Mouse (Mus musculus): Measurements from ENCODE around the gene Myh10. TPM values are rescaled to one million over a fixed set of nuclear protein-coding genes. Genes with fewer than 3 reads are reported as not detected.

The Myh10 gene
- 174 and 185 TPM in 2 replicates for polyA plus RNA-seq (2016; fragmentation: Nextera tagmentation; extraction: Ambion mirVana)

- H3K9ac ChIP-seq = peak within 1 kb of the TSS; percentile 97
- no peaks in the 10 kb centered on the region for H3K9me3 ChIP-seq
- ATAC-seq (ENCODE audit: low FRiP score) = peak; percentile 99
- H3K27me3 ChIP-seq = no peaks in the 10 kb centered on the region
- under 1% methylated on average over 51 of the region's 51 CpGs for WGBS
- H3K4me2 ChIP-seq = peak within 1 kb of the TSS; percentile 78
- H3K27ac ChIP-seq = peak within 1 kb of the TSS; percentile 99
- H3K4me3 ChIP-seq (replicated peaks) = peak within 1 kb of the TSS; percentile 77
- H3K4me1 ChIP-seq = peaks cover 18% of the 10 kb centered on the region
- H3K36me3 ChIP-seq (replicated peaks) = no peaks in the 10 kb centered on the region
These were observed at the start of gene Myh10 for GRCm38 (mm10) chr11:68691321-68692009. TSS of gene Myh10 (plus strand) at chr11:68691559.

DNA sequence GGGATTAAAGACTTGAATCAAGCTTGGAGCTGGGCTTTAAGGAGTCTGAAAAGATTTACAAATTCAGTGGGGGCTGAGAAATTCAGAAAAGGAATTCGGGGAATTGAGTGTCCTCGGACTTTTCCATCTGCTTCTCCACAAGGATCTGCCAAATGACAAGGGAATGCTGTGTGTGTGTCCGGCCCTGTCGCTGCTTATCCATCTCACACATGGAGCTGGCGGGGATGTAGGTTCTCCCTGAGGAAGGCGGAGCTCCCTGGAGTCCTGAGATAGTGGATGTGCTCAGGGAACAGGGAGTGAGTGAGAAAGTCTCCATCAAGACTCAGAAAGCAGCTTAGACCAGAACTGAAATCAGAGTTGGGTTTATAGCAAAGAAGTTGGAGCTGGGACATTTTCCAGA, 46.6 kb upstream of the Myh10 start:
- no peak for ATAC-seq (ENCODE audit: low FRiP score)
- 57% methylated on average over 6 of the region's 6 CpGs for WGBS
- H3K9ac ChIP-seq = no peak overlapping the region

DNA sequence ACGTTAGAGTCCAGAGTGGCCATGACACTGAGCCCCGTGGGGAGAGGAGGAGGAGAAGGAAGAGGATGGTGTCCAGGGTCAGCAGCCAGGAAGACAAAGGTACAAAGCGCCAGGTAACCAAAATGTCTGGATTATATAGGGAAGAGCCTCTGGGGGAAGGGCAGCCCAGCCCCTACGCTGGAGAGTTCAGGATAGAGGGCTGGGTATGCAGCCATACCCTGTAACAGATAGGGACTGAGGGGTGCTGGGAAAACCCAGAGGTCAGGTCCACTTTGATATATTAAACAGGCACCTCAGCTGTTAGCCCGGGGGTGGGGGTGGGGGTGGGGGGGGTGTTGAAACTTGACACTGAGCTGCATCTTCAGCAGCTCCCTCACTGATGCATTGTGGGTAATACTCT, 43.6 kb upstream of the Myh10 start:
- H3K27me3 ChIP-seq = no peaks in the 10 kb centered on the region
- H3K4me2 ChIP-seq = no peak overlapping the region
- H3K4me3 ChIP-seq (replicated peaks) = no peak overlapping the region
- H3K36me3 ChIP-seq (replicated peaks) = no peaks in the 10 kb centered on the region
- H3K27ac ChIP-seq = no peak overlapping the region
- no peak overlapping the region for H3K9ac ChIP-seq
- no peak for ATAC-seq (ENCODE audit: low FRiP score)
- H3K9me3 ChIP-seq = no peaks in the 10 kb centered on the region
- WGBS = 72% methylated on average over 5 of the region's 5 CpGs
- no peaks in the 10 kb centered on the region for H3K4me1 ChIP-seq

More for the DNA sequence above, 46.6 kb upstream of the Myh10 start:
- Histone ChIP-seq H3K4me3 (replicated peaks) (no peak overlapping the region), H3K4me1 (no peaks in the 10 kb centered on the region), H3K27me3 (no peaks in the 10 kb centered on the region), H3K27ac (no peak overlapping the region), H3K4me2 (no peak overlapping the region), H3K36me3 (replicated peaks) (no peaks in the 10 kb centered on the region), H3K9me3 (no peaks in the 10 kb centered on the region)

GRCm38 (mm10) chr11:68648385-68649148, 42.8 kb upstream of the Myh10 start:
- ATAC-seq (ENCODE audit: low FRiP score) = no peak
- H3K27ac ChIP-seq = no peak overlapping the region
- no peak overlapping the region for H3K4me3 ChIP-seq (replicated peaks)
- H3K9me3 ChIP-seq = no peaks in the 10 kb centered on the region
- WGBS = 83% methylated on average over 15 of the region's 16 CpGs
- no peaks in the 10 kb centered on the region for H3K27me3 ChIP-seq
- H3K4me1 ChIP-seq = no peaks in the 10 kb centered on the region
- H3K36me3 ChIP-seq (replicated peaks) = no peaks in the 10 kb centered on the region
- no peak overlapping the region for H3K4me2 ChIP-seq
- H3K9ac ChIP-seq = no peak overlapping the region

DNA sequence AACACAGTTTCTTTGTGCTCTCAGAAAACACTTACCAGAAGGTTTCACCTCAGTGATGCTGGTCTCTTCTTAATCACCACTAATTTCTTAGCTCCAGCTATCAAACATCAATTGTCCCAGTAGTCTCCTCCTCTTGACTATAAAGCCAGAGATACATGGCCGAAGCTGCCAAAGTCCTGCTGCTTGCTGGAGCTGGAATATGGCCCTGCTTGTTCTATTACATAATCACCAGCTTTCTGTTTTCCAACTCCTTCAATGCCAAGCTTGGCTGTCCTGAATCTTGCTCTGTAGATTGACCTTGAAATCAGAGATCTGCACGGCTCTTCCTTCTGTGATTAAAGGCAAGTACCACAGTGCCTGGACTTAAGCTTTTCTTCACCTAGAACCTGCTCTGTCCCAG, 39.8 kb upstream of the Myh10 start:
- WGBS = 89% methylated on average over 2 of the region's 2 CpGs
- H3K4me3 ChIP-seq (replicated peaks) = no peak overlapping the region

GRCm38 (mm10) chr11:68655524-68655923, 35.8 kb upstream of the Myh10 start:
- WGBS = 72% methylated on average over 1 of the region's 1 CpGs
- no peak overlapping the region for H3K27ac ChIP-seq
- H3K27me3 ChIP-seq = no peaks in the 10 kb centered on the region
- H3K9me3 ChIP-seq = no peaks in the 10 kb centered on the region
- H3K4me1 ChIP-seq = no peaks in the 10 kb centered on the region; the same call in 1 of the 2 replicates
- H3K9ac ChIP-seq = no peak overlapping the region
- no peak overlapping the region for H3K4me3 ChIP-seq (replicated peaks)
- no peaks in the 10 kb centered on the region for H3K36me3 ChIP-seq (replicated peaks)
- no peak for ATAC-seq (ENCODE audit: low FRiP score)
- no peak overlapping the region for H3K4me2 ChIP-seq

More for the DNA sequence above, 39.8 kb upstream of the Myh10 start:
- ATAC-seq (ENCODE audit: low FRiP score) = no peak
- H3K9ac ChIP-seq = no peak overlapping the region
- no peak overlapping the region for H3K4me2 ChIP-seq
- no peaks in the 10 kb centered on the region for H3K9me3 ChIP-seq
- no peaks in the 10 kb centered on the region for H3K27me3 ChIP-seq
- no peaks in the 10 kb centered on the region for H3K36me3 ChIP-seq (replicated peaks)
- H3K4me1 ChIP-seq = no peaks in the 10 kb centered on the region; the same call in 1 of the 2 replicates
- H3K27ac ChIP-seq = no peak overlapping the region

DNA sequence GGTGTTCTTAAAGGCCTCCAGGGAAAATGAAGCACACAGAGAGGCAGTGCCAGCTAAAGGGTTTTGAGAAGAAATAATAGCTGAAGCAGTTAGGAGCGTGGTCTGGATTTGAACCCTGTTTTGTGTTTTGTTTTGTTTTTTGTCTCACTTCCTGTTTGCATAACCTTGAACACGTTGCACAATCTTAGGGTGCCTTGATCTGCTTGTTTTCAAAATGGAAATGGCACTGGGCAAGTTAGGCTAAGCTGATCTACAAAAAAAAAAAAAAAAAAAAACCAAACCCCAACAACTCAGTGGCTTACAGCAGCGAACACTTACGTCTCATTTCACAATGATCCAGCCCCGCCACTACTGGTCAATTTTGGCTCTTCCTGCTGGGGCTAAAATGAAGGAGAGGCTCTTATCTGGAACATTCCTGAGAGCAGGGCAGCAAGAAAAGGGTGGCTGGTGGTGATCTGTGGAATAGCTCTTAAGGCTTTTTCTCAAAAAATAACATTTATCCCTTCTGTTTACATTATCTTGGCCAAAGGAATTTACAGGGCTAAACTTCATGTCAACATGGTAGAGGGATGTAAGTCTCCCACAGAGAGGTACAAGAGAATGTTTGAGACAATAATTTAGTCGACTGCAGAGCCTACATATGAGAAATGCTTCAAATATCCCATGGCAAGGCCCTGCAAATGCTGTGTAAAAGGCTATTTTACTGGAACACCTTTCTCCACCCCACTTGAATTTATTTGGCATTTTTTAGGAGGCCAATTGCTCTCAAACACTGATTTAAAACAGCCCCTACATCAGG, 34.3 kb upstream of the Myh10 start:
- ATAC-seq (ENCODE audit: low FRiP score) = no peak
- 53% methylated on average over 6 of the region's 6 CpGs for WGBS
- no peak overlapping the region for H3K4me2 ChIP-seq
- H3K4me3 ChIP-seq (replicated peaks) = no peak overlapping the region
- H3K9me3 ChIP-seq = no peaks in the 10 kb centered on the region
- no peak overlapping the region for H3K9ac ChIP-seq
- no peaks in the 10 kb centered on the region; the same call in 1 of the 2 replicates for H3K4me1 ChIP-seq
- no peaks in the 10 kb centered on the region for H3K27me3 ChIP-seq
- H3K27ac ChIP-seq = 0 out of 2 replicates have a peak overlapping the region, but pooled peaks have one; percentile 36
- no peaks in the 10 kb centered on the region for H3K36me3 ChIP-seq (replicated peaks)

GRCm38 (mm10) chr11:68657811-68658210, 33.5 kb upstream of the Myh10 start:
- ATAC-seq (ENCODE audit: low FRiP score) = no peak
- Histone ChIP-seq H3K27me3 (no peaks in the 10 kb centered on the region), H3K9me3 (no peaks in the 10 kb centered on the region), H3K36me3 (replicated peaks) (no peaks in the 10 kb centered on the region), H3K4me1 (no peaks in the 10 kb centered on the region; the same call in 1 of the 2 replicates), H3K27ac (no peak overlapping the region), H3K9ac (no peak overlapping the region), H3K4me3 (replicated peaks) (no peak overlapping the region), H3K4me2 (no peak overlapping the region)
- 84% methylated on average over 9 of the region's 9 CpGs for WGBS

- Histone ChIP-seq H3K4me1 (no peaks in the 10 kb centered on the region), H3K4me3 (replicated peaks) (no peak overlapping the region), H3K9ac (no peak overlapping the region), H3K4me2 (no peak overlapping the region), H3K27ac (no peak overlapping the region), H3K27me3 (no peaks in the 10 kb centered on the region), H3K9me3 (peaks cover 7% of the 10 kb centered on the region; the same call in 1 of the 2 replicates), H3K36me3 (replicated peaks) (no peaks in the 10 kb centered on the region)
- ATAC-seq (ENCODE audit: low FRiP score) = no peak
- WGBS = 91% methylated on average over 2 of the region's 2 CpGs
These were observed 26.0 kb upstream of the Myh10 start for GRCm38 (mm10) chr11:68665331-68665730.

GRCm38 (mm10) chr11:68666210-68666609, 25.1 kb upstream of the Myh10 start:
- H3K27ac ChIP-seq = no peak overlapping the region
- no peaks in the 10 kb centered on the region for H3K4me1 ChIP-seq
- 75% methylated on average over 2 of the region's 2 CpGs for WGBS
- no peaks in the 10 kb centered on the region for H3K27me3 ChIP-seq
- H3K36me3 ChIP-seq (replicated peaks) = no peaks in the 10 kb centered on the region
- H3K9me3 ChIP-seq = peaks cover 7% of the 10 kb centered on the region; the same call in 1 of the 2 replicates
- H3K4me2 ChIP-seq = no peak overlapping the region
- no peak overlapping the region for H3K9ac ChIP-seq
- no peak overlapping the region for H3K4me3 ChIP-seq (replicated peaks)
- no peak for ATAC-seq (ENCODE audit: low FRiP score)

DNA sequence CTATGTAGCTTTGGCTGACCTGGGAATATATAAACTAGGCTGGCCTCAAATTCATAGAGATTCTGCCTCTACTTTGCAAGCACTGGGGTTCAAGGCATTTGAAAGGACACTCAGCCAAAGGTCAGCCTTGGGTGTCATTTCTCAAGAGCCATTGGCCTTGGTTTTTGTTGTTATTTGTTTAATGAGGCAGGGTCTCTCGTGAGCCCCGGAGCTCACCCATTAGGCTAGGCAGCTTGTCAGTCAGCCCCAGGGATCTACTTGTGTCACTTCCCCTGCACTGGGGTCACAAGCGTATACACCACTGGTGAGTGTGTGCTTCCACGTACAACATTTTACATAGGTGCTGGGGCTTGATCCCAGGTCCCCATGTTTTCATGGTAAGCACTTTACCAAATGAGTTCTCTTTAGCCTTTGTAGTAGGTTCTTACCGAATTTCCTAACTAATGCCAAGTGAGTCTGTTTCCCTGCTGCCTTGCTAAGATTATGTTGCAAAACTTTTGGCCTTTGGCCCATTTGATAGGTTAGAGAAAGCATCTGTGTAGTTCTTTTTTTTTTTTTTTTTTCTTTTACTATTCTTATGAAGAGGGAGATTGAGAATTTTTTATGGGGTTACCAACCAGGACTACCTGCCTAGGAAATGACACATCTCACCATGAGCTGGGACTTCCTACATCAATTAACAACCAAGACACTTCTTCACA, 18.9 kb upstream of the Myh10 start:
- no peaks in the 10 kb centered on the region for H3K36me3 ChIP-seq (replicated peaks)
- WGBS = 75% methylated on average over 5 of the region's 5 CpGs
- ATAC-seq (ENCODE audit: low FRiP score) = no peak
- no peak overlapping the region for H3K27ac ChIP-seq
- H3K9ac ChIP-seq = no peak overlapping the region
- H3K4me1 ChIP-seq = no peaks in the 10 kb centered on the region
- H3K27me3 ChIP-seq = no peaks in the 10 kb centered on the region
- H3K4me2 ChIP-seq = no peak overlapping the region
- H3K4me3 ChIP-seq (replicated peaks) = no peak overlapping the region
- H3K9me3 ChIP-seq = peaks cover 7% of the 10 kb centered on the region; the same call in 1 of the 2 replicates

Measured in forebrain, embryonic 12.5 days (tissue).